Mouse (Mus musculus): ENCODE data around the gene Edaradd.

DNA sequence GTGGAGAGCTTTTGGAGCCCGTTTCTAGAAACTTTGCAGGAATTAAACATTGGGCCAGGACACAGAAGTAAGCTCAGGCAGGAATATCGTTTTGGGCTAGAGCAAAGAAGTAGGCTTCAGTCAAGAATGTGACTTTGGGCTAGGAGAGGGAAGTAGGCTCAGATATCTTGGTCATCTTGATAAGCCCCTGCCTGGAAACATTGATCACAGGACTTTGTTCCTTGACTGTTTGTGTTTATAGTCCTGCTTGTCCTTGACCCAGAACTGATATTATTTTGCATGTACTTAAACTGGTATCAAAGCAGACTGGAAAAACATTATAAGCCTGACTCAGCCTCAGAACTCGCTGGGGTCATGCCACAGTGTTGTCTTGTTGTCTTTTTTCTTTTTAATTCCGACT is 57.6 kb downstream of the Edaradd start:
- TF ChIP-seq POLR2A (IDR thresholded peaks at IDR 0.05; ENCODE audit: borderline replicate concordance, low read depth, low read length) (no peak), CTCF (IDR thresholded peaks at IDR 0.05; ENCODE audit: low read depth, low read length) (no peak)

Data from bone marrow macrophage, adult 2 months (primary cell).